Mouse (Mus musculus) megakaryocyte, embryonic 14.5 days (primary cell): ENCODE data around the gene Hikeshi.

Source experiments
- FLI1 ChIP-seq: IDR thresholded peaks from 2 replicates; pipeline ENCODE4 v1.6.1; 2012; ENCODE audit warnings: low read length, inconsistent platforms, mixed read lengths
- GATA1 ChIP-seq: IDR thresholded peaks from 3 replicates; pipeline ENCODE4 v1.6.1; 2012; ENCODE audit warnings: mixed read lengths, low read length, inconsistent platforms, borderline replicate concordance

- TF ChIP-seq GATA1, result no peak
- TF ChIP-seq FLI1, result no peak
These were observed 23.2 kb downstream of the Hikeshi start for GRCm38 (mm10) chr7:89917776-89918175.
